Mouse (Mus musculus) c-Kit-positive CD71-positive TER-119-positive erythroid progenitor cells, embryonic 14.5 days (primary cell): ENCODE measurements around the gene Maip1.

Experiments
- DNase-seq: peaks from one replicate; pipeline ENCODE4 v3.0.0-alpha.2; 2013; ENCODE audit warnings: low spot score

Maip1 gene

DNA sequence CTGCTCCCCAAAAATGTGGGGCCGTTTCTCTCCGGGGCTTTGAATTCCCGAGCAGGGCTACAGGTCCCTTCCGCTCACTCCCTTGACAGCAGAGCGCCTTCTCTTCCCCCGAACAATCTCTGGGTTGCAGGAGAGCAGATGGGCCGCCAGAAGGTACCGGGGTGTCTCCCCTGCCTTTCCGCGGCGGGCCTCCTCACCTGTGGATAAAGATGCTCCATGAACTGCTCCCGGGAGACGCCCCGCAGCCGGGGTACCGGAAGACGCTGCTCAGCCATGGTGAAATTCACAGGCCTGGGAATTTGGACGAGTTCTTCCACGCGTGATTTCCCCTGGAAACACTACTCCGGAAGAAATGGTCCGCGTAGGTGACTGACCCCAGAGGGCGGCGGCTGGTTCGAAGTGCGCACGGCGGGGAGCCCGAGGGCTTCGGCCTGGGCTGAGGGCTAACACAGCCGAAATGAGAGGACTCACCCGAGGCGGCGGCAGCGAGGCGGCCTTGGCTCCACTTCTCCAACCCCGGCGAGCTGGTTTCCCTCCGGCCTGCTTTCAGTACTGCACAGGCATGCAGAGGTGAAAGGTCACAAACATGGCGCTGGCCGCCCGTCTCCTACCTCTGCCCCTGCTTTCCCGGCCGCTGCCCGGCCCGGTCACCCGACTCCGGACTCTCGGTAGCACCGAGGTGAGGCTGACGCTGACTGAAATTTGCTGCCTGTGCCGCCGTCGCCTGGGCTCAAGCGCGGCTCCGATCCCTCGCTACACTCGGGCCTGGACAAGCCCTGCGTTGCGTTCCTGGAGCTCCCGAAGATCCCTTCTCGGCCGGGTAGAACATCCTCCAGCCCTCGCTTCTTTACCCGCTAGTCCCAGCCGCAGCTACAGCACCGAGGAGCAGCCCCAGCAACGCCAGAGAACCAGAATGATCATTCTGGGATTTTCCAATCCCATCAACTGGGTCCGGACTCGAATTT lies at the start of gene Maip1, which contains the start of gene Tyw5:
Maip1 (plus strand) TSS at position 142 of the 965 bp plus-strand sequence.
Tyw5 (minus strand) TSS at position 915 of the 965 bp plus-strand sequence.
- peak; percentile 82 for DNase-seq

GRCm38 (mm10) chr1:57358546-57358945 lies 47.6 kb upstream of the Maip1 start:
- no peak for DNase-seq

- DNase-seq, result no peak
These were observed 38.7 kb upstream of the Maip1 start for GRCm38 (mm10) chr1:57367446-57367845.

GRCm38 (mm10) chr1:57369111-57369510 lies 37.0 kb upstream of the Maip1 start:
- no peak for DNase-seq

DNA sequence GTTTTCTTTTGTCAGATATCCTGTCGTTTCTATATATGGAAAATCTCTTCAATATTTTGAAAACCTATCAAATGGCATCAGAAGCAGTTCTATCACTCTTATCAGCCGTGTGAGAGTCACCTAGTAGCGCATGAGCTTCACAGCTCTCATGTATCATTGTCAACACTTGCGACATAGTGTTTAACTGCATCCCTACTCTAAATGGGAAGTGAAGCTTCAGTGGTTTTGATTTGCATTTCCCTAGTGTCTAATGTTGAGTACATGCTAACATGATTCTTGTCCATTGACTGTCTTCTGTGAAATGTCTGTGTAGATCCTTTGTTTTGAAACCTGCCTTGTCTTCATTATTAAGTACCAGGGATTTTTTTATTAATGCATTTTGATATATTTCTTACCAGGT lies 35.7 kb upstream of the Maip1 start:
- no peak for DNase-seq

GRCm38 (mm10) chr1:57375276-57375675 lies 30.9 kb upstream of the Maip1 start:
- DNase-seq, result no peak

- peak; percentile 50 for DNase-seq
These were observed 29.3 kb upstream of the Maip1 start for GRCm38 (mm10) chr1:57376806-57377205.

DNA sequence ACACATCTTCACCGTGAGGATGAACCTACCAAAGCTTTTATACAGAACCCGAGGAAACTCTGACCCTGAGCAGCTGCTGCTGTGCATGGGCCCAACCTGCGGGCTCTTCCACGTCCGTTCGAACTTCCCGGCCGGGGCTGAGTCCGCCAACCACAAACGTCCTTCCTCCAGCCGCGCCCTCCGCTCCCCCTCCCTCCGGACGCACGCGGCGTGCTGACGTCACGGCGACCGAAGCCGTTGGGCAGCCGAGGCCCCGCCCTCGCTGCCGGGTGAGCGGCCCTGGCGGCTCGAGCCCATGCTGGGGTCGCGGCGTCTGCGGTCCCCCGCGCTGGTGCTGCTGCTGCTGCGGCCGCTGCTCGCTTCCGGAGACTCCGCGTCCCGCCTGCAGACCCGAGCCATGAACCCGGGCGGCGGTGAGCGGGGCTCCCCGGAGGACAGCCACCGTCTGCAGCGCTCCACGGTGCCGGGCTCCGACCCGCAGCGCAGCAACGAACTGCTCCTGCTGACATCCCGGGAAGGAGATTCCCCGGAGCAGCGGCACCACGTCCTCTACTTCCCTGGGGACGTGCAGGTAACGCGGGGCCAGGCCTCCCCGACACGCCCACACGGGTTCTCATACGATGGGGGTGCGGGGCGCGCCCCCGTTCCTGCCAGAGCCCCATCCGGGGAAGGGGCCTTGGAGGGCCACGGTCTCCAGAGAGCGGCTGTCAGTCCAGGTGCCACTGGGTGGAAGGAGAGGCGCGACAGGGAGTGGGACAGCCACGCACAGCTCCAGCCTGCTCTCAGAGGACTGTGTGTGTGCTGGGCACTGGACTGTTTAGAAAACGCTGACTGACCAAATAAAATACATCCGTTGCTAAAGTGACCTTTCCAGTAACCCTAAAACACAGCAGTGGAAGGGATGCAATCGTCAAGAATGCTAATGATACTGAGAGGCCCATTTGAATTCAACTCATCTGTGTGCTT lies 28.5 kb upstream of the Maip1 start, which contains the start of gene 1700066M21Rik:
1700066M21Rik (plus strand) TSS at position 245 of the 966 bp plus-strand sequence.
- peak; percentile 88 for DNase-seq

DNA sequence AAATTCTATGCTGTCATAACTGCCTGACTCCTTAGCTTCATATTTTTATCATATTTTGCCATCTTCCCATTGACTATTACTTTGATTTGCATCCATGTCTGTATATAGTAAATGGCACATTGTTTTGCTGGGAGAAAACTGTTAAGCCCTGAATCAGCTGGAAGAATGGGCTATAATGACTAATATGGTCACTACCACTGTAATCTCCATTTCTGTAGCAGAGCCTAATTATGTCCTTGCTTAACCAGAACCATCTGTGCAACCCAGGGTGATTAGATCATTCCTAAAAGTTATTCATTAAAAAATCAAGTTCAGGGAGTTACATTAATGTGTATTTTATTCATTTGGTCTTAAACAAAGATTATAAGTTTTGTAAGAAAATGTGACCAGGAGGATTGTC lies 19.6 kb upstream of the Maip1 start:
- DNase-seq, result no peak

GRCm38 (mm10) chr1:57387876-57388275 lies 18.3 kb upstream of the Maip1 start:
- no peak for DNase-seq

DNA sequence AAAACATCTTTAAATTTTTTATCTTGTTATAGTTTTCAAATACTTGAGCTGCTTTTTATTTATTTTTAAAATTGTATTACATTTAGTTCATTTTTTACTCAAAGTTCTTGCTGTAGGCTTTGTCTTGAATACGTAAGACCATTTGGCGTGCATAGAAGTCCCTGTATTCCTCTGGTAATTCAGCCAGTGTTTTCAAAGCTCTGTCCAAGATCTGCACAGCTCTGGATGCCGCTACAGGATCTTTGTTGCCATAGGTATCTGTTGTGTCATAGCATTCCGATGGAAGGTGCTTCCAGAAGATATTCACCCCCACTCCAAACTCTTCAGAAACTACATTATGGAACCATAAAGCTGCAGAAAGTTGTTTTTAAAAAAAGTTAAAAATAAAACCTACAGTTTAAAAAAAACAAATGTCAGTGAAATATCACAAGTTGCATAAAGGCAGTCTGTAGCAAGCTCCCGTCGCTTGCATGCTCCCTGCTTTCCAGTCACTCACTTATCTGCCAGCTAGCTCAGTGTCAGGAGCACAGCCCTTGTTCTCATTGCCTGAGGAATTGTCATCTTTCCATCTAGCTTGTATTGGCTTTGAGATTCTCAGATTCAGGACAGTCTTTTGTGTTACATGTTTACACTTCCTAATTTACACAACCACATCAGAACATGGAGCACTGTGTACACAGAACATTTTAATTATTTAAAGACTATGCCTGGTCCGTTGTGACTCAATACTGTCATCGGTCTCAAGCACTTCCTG lies 17.5 kb upstream of the Maip1 start:
- DNase-seq, result no peak

DNA sequence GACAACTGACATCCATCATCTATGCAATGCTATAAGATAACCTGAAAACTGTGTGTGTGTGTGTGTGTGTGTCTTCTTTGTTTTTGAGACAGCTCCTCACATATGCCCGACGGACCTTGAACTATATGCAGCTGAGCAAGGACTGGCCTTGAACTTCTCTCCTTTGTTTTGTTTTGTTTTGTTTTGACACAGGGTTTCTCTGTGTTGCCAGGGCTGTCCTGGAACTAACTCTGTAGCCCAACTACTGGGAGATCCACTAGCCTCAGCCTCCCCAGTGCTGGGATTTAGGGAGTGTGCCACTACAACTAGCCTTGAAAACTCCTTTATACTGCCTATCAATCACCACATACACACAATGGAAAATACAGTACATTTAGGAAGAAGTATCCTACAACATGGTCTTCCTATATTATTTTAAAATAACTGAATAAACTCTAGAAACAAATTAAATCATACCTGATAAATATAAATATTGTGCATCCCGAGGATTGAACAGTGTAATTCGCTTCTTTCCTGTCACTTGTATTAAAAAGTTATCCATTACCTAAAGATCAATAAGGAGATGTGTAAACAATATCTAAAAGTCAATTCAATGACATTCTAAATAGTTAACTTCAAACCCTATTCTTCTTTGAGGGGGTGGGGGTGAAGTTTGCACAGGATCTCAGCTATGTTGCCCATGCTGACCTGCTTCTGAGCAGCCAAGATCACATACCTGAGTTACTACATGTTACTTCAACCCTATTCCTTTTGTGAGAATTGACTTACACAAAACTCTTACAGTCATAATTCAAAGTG lies 14.9 kb upstream of the Maip1 start:
- DNase-seq, result no peak

DNA sequence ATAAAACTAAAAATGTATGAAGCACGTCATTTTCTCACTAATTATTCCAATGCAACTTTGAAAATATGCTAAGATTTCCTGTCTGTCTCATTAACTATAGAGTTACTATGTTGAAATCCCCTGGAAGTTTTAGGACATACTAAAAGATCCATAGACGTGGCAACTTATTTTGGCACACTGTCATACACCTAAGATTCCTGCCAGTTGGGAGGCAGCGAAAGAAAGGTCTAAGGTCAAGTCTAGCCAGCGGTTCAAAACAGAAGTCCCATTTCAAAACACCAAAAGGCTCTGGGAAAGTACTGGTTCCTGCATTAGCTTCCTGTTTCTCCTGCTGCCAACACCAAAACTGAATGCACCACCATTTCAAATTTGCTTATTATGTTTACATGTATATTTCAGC lies 13.7 kb upstream of the Maip1 start:
- DNase-seq, result no peak

- peak; percentile 53 for DNase-seq
These were observed 12.1 kb upstream of the Maip1 start for GRCm38 (mm10) chr1:57394051-57394450.

- no peak for DNase-seq
These were observed 5.8 kb upstream of the Maip1 start for GRCm38 (mm10) chr1:57400321-57400720.

DNA sequence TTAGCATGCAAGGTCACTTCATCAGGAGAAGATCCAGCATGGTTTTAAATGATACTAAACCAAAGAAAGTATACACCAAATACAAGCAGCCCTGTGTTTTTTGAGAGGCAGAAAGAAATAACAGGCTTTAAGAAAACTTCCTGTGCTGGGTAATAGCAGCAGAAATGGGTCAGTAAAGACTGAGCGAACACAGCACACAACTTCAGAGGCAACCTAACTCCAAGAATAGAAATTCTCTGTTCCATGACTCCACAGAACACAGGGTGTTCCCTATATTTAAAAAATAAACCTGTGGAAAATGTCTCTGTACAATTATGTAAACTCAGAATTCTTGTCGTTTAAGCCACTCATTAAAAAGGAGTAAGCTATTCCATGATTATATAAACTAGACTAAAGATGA lies 5.3 kb upstream of the Maip1 start:
- no peak for DNase-seq

DNA sequence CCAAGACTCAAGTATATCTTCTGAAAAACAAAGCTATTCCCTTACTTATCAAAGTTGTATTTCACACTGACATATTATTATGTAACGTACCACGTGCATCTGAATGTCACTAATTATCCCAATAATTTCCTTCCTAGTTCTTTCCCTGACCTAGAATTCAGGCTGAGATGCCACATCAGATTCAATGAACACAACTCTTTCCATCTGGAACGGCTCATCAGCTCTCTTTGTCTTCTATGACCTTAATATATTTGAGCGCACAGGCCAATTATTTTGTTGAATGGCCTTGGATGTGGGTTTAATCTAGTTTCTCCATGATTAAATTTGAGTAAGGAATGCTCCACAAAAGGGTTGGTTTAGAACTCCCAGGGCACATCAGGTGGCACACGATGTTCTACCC lies 4.0 kb upstream of the Maip1 start:
- DNase-seq, result no peak

GRCm38 (mm10) chr1:57408994-57409393 lies 2.9 kb downstream of the Maip1 start:
- no peak for DNase-seq

- DNase-seq, result no peak
These were observed 7.3 kb downstream of the Maip1 start for GRCm38 (mm10) chr1:57413397-57413796.

GRCm38 (mm10) chr1:57423696-57424095 lies 17.6 kb downstream of the Maip1 start:
- no peak for DNase-seq
